Mouse (Mus musculus): Measurements from ENCODE around the gene Clec4e.

DNA sequence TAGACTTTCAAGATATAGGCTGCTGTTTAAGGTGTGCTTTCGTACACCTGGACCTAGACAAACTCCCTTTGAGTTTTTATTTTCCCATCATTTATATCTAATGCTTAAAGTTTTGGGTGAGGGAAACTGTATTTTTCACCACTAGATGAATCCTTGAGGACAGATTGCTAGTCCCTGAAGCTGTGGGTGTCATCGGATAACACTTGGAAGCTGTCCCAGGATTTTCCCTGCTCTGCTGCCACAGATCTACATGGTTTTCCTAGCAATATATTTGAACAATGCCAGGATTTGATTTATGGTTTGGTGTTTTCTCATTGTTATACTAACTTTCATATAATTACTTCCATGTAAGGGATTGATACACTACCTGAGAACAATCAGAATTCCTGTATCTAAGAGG lies 10.2 kb downstream of the Clec4e start:
- no peak for TF ChIP-seq CTCF (IDR thresholded peaks at IDR 0.05; ENCODE audit: low read depth, low read length)
- TF ChIP-seq POLR2A (IDR thresholded peaks at IDR 0.05; ENCODE audit: insufficient read depth, low read length), result no peak
- no peak for TF ChIP-seq EP300 (IDR thresholded peaks at IDR 0.05; ENCODE audit: insufficient read depth, low read depth, low read length)

Data from ES-Bruce4 (cell line).